Mouse (Mus musculus) hindbrain, embryonic 11.5 days (tissue): ENCODE measurements at regions not wholly inside any gene's neighbourhood (a gene's known extent, or its start where the extent isn't known, plus 50 kb on each side); places are given as distances from the start of the nearest gene placed in this dataset.
"Not testable (repeated sequence)": the region's sequence is repeated elsewhere in the genome, so short reads cannot be mapped to it uniquely, and the experiment has no call there.

Source experiments
- ATAC-seq: fragments of 200-750 bp; cut with Nextera tagmentation; 2 replicates; pipeline ENCODE4 v1.8.0; 2017; ENCODE audit warnings: mild to moderate bottlenecking, moderate TSS enrichment, moderate library complexity; ENCODE audit not compliant: low FRiP score
- DNase-seq: peaks from one replicate; pipeline ENCODE4 v3.0.0-alpha.2; 2015; ENCODE audit warnings: low spot score
- H3K27ac ChIP-seq: fragments of 300-500 bp; sonication (generic); 2 replicates; pipeline ENCODE4 v1.5.1; 2014; ENCODE audit warnings: mild to moderate bottlenecking, low read depth, low read length
- H3K27me3 ChIP-seq: fragments of 300-500 bp; sonication (generic); 2 replicates; pipeline ENCODE4 v1.6.1; 2014; ENCODE audit warnings: mild to moderate bottlenecking, low read length, moderate library complexity, mixed read lengths; ENCODE audit not compliant: control insufficient read depth, insufficient read depth
- H3K36me3 ChIP-seq: fragments of 300-500 bp; sonication (generic); 2 replicates; pipeline ENCODE4 v1.6.1; 2014; ENCODE audit warnings: mild to moderate bottlenecking, low read length, moderate library complexity, mixed read lengths; ENCODE audit not compliant: control insufficient read depth, insufficient read depth
- H3K4me1 ChIP-seq: fragments of 300-500 bp; sonication (generic); replicated peaks from 2 replicates; pipeline ENCODE4 v1.6.1; 2014; ENCODE audit warnings: low read length, mixed read lengths; ENCODE audit not compliant: control insufficient read depth, insufficient read depth
- H3K4me2 ChIP-seq: fragments of 300-500 bp; sonication (generic); replicated peaks from 2 replicates; pipeline ENCODE4 v1.6.1; 2014; ENCODE audit warnings: mild to moderate bottlenecking, low read depth, low read length
- H3K4me3 ChIP-seq: fragments of 300-500 bp; sonication (generic); 2 replicates; pipeline ENCODE4 v1.5.1; 2014; ENCODE audit warnings: low read depth, low read length
- H3K9ac ChIP-seq: fragments of 300-500 bp; sonication (generic); 2 replicates; pipeline ENCODE4 v1.6.1; 2014; ENCODE audit warnings: low read depth, low read length
- H3K9me3 ChIP-seq: fragments of 300-500 bp; sonication (generic); 2 replicates; pipeline ENCODE4 v1.6.1; 2016; ENCODE audit warnings: low read length; ENCODE audit not compliant: control insufficient read depth
- WGBS: fragments of 180-500 bp; shearing (Covaris S2); extraction: QIAGEN DNeasy Blood & Tissue Kit; methylation state at CpG from one replicate; pipeline ENCODE4 v1.1.7; 2014; 5-methylcytosine and 5-hydroxymethylcytosine counted together

DNA sequence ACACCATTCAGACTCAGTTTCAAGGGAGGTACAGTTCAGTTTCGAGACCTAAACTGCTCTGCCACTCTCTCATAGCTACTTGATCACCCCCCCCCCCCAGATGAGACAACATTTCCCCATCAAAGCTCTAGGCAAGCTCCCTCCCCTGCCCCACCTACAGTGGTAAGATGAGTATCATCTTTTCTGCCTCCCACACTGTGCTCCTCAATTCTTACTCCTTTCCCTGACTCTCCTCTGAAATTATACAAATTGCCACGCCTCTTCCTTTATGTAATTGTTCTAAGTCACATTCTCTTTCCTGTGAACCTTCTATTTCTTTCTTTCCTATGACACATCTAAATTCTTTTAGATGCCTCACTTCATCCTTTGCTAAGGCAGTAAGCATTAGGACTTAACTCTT lies 321.6 kb downstream of the Htr1b start:
- 87% methylated on average over 2 of the region's 2 CpGs for WGBS
- ATAC-seq = no peak

DNA sequence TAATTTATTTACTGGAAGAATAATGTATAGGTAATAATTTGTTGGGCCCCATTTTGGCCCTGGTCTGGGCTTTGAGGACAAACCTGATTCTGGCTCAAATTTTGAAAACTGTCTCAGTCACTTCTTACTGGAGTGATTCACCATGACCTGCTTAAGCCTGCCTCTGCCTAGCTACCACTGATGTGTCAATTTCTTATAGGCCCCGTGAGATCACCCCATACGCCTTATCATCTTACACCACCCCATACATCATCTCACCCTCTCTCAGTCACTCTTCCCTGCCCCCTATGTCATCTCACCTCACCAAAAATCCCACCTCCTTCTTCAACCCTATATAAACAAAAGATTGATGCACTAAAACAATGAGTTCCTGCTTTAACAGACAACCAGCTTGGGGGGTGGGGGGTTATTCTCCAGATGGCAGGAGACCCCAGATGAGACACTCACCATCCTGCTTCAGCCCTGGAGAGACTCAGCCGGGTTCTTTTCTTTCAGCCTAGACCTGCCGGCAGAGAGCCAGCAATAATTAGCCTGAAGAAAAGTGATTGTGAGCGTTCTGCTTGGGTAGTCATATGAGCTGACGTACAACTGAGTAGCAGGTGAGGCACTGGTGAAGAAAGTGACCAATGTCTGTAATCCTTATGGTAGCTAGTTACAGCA lies 325.0 kb downstream of the Htr1b start:
- 73% methylated on average over 6 of the region's 6 CpGs for WGBS
- Histone ChIP-seq H3K4me3 (no peak overlapping the region), H3K4me2 (no peak overlapping the region), H3K9ac (no peak overlapping the region), H3K36me3 (no peaks in the 10 kb centered on the region), H3K4me1 (no peaks in the 10 kb centered on the region), H3K9me3 (no peaks in the 10 kb centered on the region), H3K27ac (no peak overlapping the region), H3K27me3 (no peaks in the 10 kb centered on the region)
- no peak for DNase-seq
- ATAC-seq = no peak

More for the DNA sequence above, 321.6 kb downstream of the Htr1b start:
- H3K9ac ChIP-seq = no peak overlapping the region
- H3K4me2 ChIP-seq = no peak overlapping the region
- H3K4me1 ChIP-seq = no peaks in the 10 kb centered on the region
- H3K36me3 ChIP-seq = no peaks in the 10 kb centered on the region
- DNase-seq = no peak
- no peaks in the 10 kb centered on the region for H3K9me3 ChIP-seq
- no peak overlapping the region for H3K27ac ChIP-seq
- no peak overlapping the region for H3K4me3 ChIP-seq
- no peaks in the 10 kb centered on the region for H3K27me3 ChIP-seq

DNA sequence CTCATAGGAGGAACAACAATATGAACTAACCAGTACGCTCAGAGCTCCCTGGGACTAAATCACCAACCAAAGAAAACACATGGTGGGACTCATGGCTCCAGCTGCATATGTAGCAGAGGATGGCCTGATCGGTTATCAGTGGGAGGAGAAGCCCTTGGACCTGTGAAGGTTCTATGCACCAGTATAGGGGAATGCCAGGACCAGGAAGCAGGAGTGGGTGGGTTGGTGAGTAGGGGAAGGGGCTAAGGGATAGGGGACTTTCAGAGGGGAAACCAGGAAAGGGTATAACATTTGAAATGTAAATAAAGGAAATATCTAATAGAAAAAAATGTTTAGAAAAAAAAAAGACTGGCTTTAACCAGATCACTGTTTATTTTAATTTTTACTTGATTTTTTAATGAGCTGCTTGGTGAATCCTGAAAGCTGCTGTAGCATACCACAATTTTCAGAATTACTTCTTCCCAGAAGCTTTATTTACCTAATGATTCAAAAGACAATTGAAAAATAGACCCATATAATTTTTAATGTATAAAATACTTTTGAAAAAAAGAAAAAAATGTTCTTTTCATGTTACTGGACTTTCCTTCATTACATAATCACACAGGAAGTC lies 328.1 kb downstream of the Htr1b start:
- Histone ChIP-seq H3K9ac (no peak overlapping the region), H3K9me3 (no peaks in the 10 kb centered on the region), H3K27me3 (no peaks in the 10 kb centered on the region), H3K4me3 (no peak overlapping the region), H3K4me2 (no peak overlapping the region), H3K27ac (no peak overlapping the region), H3K36me3 (no peaks in the 10 kb centered on the region), H3K4me1 (no peaks in the 10 kb centered on the region)
- DNase-seq (no peak), ATAC-seq (no peak)
- WGBS = 98% methylated on average over 2 of the region's 2 CpGs

DNA sequence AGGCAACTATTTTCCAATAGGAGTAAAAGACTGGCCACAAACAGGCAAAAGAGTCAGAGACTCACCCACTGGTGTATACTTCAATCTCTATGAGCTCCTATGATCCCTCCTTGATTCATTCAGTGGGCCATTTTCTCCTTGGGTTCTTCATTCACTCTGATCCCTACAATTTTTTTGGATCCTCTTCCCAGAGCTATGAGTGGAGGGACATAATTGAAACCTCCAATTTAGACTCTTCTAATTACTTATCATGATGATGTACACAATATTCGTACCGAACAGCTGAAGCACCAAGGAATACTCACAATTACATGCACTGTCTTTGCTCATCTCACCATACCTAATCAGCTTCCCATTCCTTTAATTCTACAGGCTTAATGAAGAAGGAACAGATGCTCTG lies 357.9 kb downstream of the Htr1b start:
- no peak overlapping the region for H3K27ac ChIP-seq
- H3K4me3 ChIP-seq = no peak overlapping the region
- no peaks in the 10 kb centered on the region for H3K4me1 ChIP-seq
- H3K4me2 ChIP-seq = no peak overlapping the region
- no peaks in the 10 kb centered on the region for H3K9me3 ChIP-seq
- H3K36me3 ChIP-seq = no peaks in the 10 kb centered on the region
- WGBS = 90% methylated on average over 2 of the region's 2 CpGs
- no peaks in the 10 kb centered on the region for H3K27me3 ChIP-seq
- no peak for DNase-seq
- H3K9ac ChIP-seq = no peak overlapping the region
- no peak for ATAC-seq

DNA sequence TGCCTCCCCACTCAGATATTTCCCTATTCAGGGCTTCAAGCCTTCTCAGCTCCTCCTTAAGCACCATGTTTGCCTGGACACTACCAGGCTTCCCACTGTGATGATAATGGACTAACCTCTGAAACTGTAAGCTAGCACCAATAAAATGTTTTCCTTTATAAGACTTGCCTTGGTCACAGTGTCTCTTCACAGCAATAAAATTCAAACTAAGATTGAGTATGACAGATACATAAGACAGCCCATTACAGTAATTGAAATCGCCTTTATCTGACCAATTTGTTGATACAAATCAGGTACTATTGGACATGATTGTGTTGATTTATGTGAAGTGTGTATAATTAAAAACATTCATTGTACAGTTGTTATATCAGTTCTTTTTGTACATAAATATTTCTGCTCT lies 358.3 kb downstream of the Htr1b start:
- ATAC-seq (no peak), DNase-seq (no peak)
- Histone ChIP-seq H3K4me2 (no peak overlapping the region), H3K9ac (no peak overlapping the region), H3K4me3 (no peak overlapping the region), H3K4me1 (no peaks in the 10 kb centered on the region), H3K9me3 (no peaks in the 10 kb centered on the region), H3K27ac (no peak overlapping the region), H3K27me3 (no peaks in the 10 kb centered on the region), H3K36me3 (no peaks in the 10 kb centered on the region)
- WGBS = 79% methylated on average over 1 of the region's 1 CpGs

DNA sequence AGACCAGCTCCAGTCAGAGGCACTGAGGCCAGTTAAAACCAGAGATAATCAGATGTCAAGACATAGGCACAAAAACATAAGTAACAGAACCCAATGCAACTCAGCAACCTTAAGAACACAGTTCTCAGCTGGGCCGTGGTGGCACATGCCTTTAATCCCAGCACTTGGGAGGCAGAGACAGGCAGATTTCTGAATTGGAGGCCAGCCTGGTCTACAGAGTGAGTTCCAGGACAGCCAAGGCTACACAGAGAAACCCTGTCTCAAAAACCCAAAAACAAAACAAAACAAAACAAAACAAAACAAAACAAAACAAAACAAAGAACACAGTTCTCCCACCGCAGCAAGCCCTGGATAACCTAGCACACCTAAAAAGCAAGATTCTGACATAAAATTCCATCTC lies 408.7 kb downstream of the Htr1b start:
- not testable (repeated sequence) for H3K4me2 ChIP-seq, ATAC-seq, H3K27me3 ChIP-seq, H3K4me1 ChIP-seq, DNase-seq, H3K36me3 ChIP-seq, H3K9me3 ChIP-seq, H3K27ac ChIP-seq, H3K9ac ChIP-seq, H3K4me3 ChIP-seq
- WGBS = 89% methylated on average over 2 of the region's 2 CpGs

DNA sequence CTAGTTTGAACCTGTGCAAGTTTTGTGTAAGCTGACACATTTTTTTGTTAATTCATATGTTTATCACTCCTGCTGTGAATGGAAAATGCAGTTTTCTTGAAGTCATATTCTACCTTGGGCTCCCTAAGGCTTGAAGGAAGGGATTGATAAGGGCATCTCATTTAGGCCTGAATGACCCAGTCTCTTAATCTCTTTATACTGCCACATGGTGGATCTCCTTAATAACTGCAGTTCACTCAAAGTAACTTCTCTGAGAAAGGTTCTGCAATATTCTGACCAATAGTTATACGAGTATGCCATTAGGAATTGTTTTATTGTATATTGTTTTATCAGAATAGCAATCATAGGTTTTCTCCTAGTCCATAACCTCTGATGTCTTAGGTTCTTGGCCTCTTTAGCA lies 415.7 kb downstream of the Htr1b start:
- DNase-seq = no peak
- Histone ChIP-seq H3K36me3 (no peaks in the 10 kb centered on the region), H3K27ac (no peak overlapping the region), H3K9ac (no peak overlapping the region), H3K9me3 (no peaks in the 10 kb centered on the region), H3K27me3 (no peaks in the 10 kb centered on the region), H3K4me1 (no peaks in the 10 kb centered on the region), H3K4me3 (no peak overlapping the region), H3K4me2 (no peak overlapping the region)
- no peak for ATAC-seq
- 76% methylated on average over 1 of the region's 1 CpGs for WGBS

DNA sequence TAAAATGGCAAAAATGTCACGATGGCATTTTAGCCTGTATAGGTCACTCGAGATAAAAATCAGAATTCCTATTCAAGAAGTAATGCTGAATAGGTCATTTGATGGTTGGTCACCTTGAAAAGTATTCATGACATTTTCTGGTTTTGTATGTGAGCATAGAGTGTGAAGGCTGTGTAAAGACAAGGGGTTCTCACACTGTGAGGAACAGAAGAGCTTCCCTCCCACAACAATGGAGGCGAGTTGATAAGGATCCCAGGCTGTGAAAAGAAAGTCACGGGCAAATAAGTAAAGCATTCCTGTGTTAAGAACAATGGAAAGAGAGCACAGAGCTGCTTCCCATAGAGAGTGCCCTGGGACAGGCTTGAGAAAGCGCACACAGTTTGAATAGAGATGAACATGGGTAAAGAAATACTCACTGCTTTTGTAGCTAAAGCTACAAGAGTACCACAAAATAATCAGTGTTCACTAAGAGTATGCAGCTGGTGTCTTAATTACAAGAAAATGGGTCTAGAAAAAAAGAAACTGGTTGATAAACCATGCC lies 418.0 kb downstream of the Htr1b start:
- H3K4me3 ChIP-seq = no peak overlapping the region
- no peaks in the 10 kb centered on the region for H3K27me3 ChIP-seq
- ATAC-seq (peak; percentile 86), DNase-seq (peak; percentile 32)
- no peaks in the 10 kb centered on the region for H3K36me3 ChIP-seq
- H3K4me1 ChIP-seq = no peaks in the 10 kb centered on the region
- no peak overlapping the region for H3K27ac ChIP-seq
- 16% methylated on average over 5 of the region's 5 CpGs for WGBS
- no peak overlapping the region for H3K9ac ChIP-seq
- H3K9me3 ChIP-seq = no peaks in the 10 kb centered on the region
- no peak overlapping the region for H3K4me2 ChIP-seq

DNA sequence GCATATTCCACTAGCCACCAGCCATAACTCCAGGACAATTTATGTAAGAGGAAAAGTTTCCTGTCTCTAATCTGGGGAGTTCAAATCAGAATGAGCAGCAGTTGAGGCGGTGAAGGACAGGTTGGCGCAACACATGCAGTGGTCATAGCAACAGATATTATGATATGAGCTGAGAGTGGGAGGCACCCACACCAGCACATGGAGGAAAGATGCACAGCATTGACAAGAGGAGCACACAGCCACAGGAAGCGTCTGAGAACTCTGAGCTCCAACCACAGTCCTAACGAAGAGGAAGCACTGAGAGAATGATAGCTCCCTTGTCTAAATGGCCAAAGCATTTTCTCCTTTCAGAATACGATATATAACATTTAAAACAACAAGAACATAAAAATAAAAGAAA lies 418.9 kb downstream of the Htr1b start:
- 56% methylated on average over 5 of the region's 5 CpGs for WGBS
- Histone ChIP-seq H3K4me2 (no peak overlapping the region), H3K4me3 (no peak overlapping the region), H3K4me1 (no peaks in the 10 kb centered on the region), H3K36me3 (no peaks in the 10 kb centered on the region), H3K27me3 (no peaks in the 10 kb centered on the region), H3K27ac (no peak overlapping the region), H3K9ac (no peak overlapping the region), H3K9me3 (no peaks in the 10 kb centered on the region)
- ATAC-seq (no peak), DNase-seq (peak; percentile 2)
